Mouse (Mus musculus) left cerebral cortex, postnatal 14 days (tissue): ENCODE measurements around the gene Bfsp1. TPM values are rescaled to one million over a fixed set of nuclear protein-coding genes. Genes with fewer than 3 reads are reported as not detected.
A peak's percentile ranks its signal among the peaks of the same experiment; 100 is the strongest.

Experiments used
- DNase-seq, 2 experiments: peaks; one replicate each; pipeline ENCODE4 v3.0.0; 2021 to 2022; ENCODE audit warnings: low spot score in 2 of 2, mixed read lengths in 1 of 2
- intact Hi-C: fragments of 180-260 bp; cut with DNase I; formaldehyde crosslinking; loops from one replicate; pipeline ENCODE4 v1.15.1; 2025
- total RNA-seq, 2 experiments: library from RNA; stranded (reverse); gene quantifications; 2 replicates each; pipeline ENCODE4 v1.2.3; 2021

Bfsp1 gene
- total RNA-seq, 2 experiments from 2014 or later, result 1.4 to 1.8 TPM

- intact Hi-C loops, result loop anchor here (5.0 to 10.0 kb wide), 3 partner anchors 110 to 417 kb away; no protein-coding TSS in a partner anchor
- DNase-seq, result peak; percentile 84 to 88
These were observed 4.4 kb upstream of the Bfsp1 start for GRCm38 (mm10) chr2:143867326-143867725.

GRCm38 (mm10) chr2:143864600-143864999 lies 1.6 kb upstream of the Bfsp1 start:
- no peak for DNase-seq
- intact Hi-C loops, result loop anchor here (10.0 kb wide), 1 partner anchor 420 kb away; no protein-coding TSS in a partner anchor

DNA sequence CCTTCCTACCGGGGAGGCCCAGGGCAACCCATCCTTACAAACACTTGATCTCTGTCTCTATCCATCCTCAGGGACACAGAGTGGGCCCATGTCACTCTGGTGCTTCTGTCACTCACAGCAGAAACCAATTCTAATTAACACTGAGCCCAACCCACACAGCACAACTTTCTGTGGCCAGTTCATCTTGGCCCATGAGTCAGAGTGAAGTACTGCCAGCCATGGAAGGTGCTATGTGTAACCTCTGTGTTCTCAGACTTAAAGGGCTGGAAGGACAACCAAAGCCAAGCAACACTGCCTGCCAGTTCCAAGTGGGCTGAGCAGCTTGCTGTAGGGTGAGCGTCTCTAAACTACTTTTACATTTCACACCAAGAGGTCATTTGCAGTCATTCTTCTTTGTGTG lies 3.8 kb downstream of the Bfsp1 start:
- intact Hi-C loops, result no loop called here

DNA sequence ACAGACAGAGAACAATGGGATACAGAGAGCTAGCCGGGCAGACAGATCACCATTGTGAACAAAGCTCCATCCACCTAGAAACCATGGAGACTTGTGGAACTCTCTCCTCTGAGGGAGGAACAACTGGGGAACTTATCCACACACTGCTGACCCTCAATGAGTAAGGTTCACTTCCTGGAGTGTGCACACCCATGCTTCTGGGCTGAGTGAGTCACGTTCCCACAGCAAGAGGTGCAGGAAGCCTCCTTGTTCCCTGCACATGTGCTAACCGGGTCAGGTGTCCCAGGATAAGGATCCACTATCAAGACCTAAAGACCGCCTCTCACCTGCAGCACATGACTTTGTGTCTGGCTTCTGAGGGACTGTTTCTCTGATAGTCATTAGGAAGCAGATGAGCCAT lies 9.5 kb downstream of the Bfsp1 start:
- intact Hi-C loops, result no loop called here
- DNase-seq, result no peak

More for the DNA sequence above, 3.8 kb downstream of the Bfsp1 start:
- DNase-seq, result no peak

DNA sequence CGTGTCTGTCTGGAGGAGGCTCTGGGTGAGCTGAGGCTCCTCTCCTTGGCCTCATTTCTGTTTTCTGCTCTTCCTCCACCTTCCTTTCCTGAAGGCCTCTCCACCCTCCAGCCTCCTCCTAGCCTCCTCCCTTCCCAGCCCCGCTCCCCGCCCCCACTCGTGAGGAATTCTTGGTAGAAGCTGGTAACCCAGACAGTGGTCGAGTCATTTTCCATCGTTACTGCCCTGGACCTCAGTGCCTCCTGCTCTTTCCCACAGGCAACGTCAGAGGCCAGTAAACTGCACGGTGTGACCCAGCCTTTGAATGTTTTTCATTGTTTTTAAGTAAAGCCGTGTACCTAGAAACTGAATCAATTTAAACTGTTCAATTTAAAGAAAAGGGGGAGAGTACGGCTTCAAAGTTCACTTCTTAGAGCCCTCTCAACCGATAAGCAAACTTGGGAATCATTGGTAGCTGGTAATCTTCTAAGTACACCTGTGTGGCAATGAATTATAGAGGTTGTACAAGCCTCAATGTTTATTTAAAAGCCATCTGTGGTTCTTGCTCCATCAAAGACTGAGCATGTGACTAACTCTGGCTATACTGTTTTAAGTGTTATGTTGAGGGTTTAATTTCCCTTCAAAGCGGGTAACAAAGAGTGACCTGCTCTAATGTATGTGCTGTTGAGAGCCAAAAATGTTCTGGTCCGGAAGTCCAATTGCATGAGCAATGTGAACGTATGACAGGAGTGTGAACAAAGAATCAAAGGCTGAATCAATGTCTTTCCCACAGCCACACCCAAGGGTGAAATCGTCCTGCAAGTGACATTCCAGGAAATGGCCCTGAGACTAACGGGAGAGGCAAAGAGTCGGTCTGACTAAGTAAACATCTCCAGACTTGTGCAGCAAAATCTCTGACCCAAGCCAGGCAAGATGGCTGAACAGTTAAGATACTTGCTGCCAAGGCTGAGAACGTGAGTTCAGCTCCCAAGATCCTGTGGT lies 10.4 kb downstream of the Bfsp1 start:
- no peak for DNase-seq
- intact Hi-C loops, result no loop called here

- intact Hi-C loops, result no loop called here
These were observed 11.4 kb downstream of the Bfsp1 start for GRCm38 (mm10) chr2:143851354-143852221.

GRCm38 (mm10) chr2:143847291-143847690 lies 15.7 kb downstream of the Bfsp1 start:
- intact Hi-C loops, result no loop called here
- no peak for DNase-seq

More at GRCm38 (mm10) chr2:143851354-143852221, 11.4 kb downstream of the Bfsp1 start:
- peak; percentile 12 to 30 for DNase-seq

- DNase-seq, result no peak
- intact Hi-C loops, result no loop called here
These were observed 16.2 kb downstream of the Bfsp1 start for GRCm38 (mm10) chr2:143846799-143847198.

GRCm38 (mm10) chr2:143844779-143845178 lies 18.2 kb downstream of the Bfsp1 start:
- no peak for DNase-seq
- intact Hi-C loops, result no loop called here

GRCm38 (mm10) chr2:143841536-143841935 lies 21.4 kb downstream of the Bfsp1 start:
- intact Hi-C loops, result no loop called here
- no peak for DNase-seq

DNA sequence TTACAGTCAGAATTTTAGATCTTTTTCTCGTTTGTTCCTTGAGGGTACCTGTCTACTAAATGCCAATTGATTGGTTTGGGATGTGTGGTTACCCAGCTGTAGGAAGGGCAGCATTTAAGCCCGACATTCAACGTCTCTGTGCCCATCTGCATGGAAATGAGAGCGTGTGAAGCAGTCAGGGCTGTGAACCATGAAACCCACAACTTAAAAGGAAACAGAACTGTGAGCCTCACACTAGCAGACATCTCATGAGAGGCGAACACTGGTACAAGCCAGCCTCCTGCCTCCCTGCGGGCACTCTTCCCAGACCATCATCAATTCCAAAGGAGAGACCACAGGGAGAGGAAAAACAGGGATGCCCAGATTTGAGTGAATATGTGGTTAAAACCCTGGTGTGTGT lies 22.1 kb downstream of the Bfsp1 start:
- DNase-seq, result no peak
- intact Hi-C loops, result no loop called here

GRCm38 (mm10) chr2:143839458-143839857 lies 23.5 kb downstream of the Bfsp1 start:
- intact Hi-C loops, result loop anchor here (5.0 to 10.0 kb wide), 2 partner anchors 375 to 613 kb away; no protein-coding TSS in a partner anchor
- no peak for DNase-seq

- DNase-seq, result no peak
- intact Hi-C loops, result loop anchor here (5.0 to 10.0 kb wide), 2 partner anchors 376 to 614 kb away; no protein-coding TSS in a partner anchor
These were observed 24.3 kb downstream of the Bfsp1 start for GRCm38 (mm10) chr2:143838698-143839097.

DNA sequence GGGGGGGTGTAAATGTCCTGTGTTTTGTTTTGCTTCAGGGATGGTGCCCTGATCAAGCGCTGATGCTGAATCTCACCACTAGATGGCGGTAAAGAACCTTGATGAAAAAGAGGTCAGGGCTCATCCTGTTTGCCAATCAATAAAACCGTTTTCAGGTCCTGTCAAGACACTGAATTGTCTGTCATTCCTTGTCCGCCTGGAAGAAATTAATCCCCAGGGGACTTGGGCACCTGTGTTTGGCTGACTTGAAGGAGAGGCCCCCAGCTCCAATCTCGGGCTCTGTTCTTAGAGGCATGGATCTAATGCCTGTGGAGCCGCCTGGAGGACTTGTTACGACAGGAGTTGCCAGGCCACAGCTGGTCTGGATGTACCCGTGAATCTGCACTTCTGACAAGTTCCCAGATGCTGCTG lies 25.7 kb downstream of the Bfsp1 start:
- intact Hi-C loops, result loop anchor here (5.0 to 10.0 kb wide), 2 partner anchors 378 to 615 kb away; no protein-coding TSS in a partner anchor
- DNase-seq, result peak; percentile 66 to 76

DNA sequence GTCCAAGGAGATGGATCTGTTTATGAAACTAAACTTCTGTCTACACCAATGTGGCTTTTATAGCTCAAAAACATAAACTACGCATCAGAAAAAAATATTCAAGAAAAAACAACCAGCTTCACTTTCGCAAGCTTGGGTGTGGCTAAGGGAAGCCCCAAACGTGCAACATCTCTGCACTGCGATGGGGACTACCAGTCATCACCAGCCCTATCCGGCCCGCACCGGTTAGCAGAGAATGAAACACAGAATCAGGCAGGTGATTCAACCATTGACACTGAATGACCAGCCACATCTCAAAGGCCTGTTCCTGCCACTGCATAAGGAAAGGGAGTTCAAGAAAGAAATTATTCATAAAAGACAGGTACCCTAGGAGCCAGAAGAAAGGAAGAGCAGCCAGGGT lies 27.2 kb downstream of the Bfsp1 start:
- DNase-seq, result no peak
- intact Hi-C loops, result loop anchor here (5.0 to 10.0 kb wide), 2 partner anchors 379 to 616 kb away; no protein-coding TSS in a partner anchor

DNA sequence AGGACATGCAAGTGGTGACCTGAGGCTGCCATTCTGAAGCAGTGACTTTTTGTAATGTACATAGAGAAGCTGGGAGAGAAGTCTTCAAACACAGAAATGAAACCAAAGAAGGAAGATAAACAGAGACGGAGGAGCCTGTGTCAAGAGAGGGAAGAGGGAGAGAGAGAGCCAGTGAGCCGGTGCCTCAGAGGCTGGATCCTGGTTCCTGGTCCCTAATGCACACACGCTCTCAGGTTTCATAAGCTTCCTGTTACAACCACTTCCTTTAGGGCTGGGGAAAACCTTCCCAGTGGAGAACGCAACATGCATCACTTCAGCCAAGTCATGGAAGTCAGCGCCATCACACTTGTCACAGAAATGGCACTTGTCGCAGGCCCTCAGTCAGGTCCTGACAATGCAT lies 28.9 kb downstream of the Bfsp1 start:
- intact Hi-C loops, result loop anchor here (10.0 kb wide), 1 partner anchor 381 kb away; no protein-coding TSS in a partner anchor
- DNase-seq, result no peak

DNA sequence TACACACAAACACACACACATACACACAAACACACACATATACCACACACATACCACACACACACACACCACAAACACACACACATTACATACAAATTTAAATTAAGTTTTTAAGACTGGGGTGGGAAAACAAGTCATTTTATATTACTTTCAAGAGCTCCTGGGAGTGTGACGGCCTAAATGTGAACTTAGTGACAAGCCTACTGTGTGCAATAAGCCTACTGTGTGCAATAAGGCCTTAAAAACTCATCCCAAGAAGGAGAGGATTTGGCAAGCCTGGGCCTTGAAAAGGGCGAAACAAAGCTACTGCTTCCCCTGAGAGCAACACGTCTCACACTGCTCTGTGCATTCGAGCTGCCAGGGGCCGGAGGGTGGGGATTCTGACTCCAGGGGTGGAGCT lies 30.3 kb downstream of the Bfsp1 start:
- intact Hi-C loops, result loop anchor here (10.0 kb wide), 1 partner anchor 382 kb away; no protein-coding TSS in a partner anchor

DNA sequence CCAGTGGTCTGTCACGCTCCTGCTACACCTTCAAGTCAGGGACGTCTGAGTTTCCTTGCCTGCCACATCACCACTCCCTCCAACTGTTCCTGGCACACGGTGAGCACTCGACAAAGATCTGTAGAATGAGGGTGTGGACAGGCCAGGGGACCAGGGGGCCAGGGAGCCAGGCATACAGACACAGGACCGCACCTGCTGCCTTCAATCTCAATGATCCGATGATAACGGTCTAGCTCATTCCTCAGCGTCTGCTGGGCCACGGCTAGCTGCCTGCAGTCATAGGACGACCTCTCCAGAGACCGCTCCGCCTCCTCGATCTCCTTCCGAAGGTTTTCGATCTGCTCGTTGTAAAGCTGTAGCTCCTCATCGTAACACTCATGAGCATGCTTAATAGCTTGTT lies 31.3 kb downstream of the Bfsp1 start:
- DNase-seq, result no peak
- intact Hi-C loops, result loop anchor here (10.0 kb wide), 1 partner anchor 383 kb away; no protein-coding TSS in a partner anchor

More for the DNA sequence above, 30.3 kb downstream of the Bfsp1 start:
- DNase-seq, result no peak

- intact Hi-C loops, result no loop called here
These were observed 49.5 kb downstream of the Bfsp1 start for GRCm38 (mm10) chr2:143813461-143813860.

More at GRCm38 (mm10) chr2:143813461-143813860, 49.5 kb downstream of the Bfsp1 start:
- DNase-seq, result no peak
